Mouse (Mus musculus): Measurements from ENCODE around the gene Riok1. TPM values are rescaled to one million over a fixed set of nuclear protein-coding genes. Genes with fewer than 3 reads are reported as not detected.

Riok1 gene
- polyA plus RNA-seq (2012) = 25.1 and 31.4 TPM in 2 replicates

GRCm38 (mm10) chr13:38036343-38037043, at the start of gene Riok1:
Gene Riok1, plus strand, starts transcription at chr13:38036995.
- TF ChIP-seq GATA1 (IDR thresholded peaks at IDR 0.05; ENCODE audit: low read length) = no peak

- no peak for TF ChIP-seq GATA1 (IDR thresholded peaks at IDR 0.05; ENCODE audit: low read length)
Observed at GRCm38 (mm10) chr13:37989701-37990100, 47.1 kb upstream of the Riok1 start.

GRCm38 (mm10) chr13:37992638-37993371, 44.0 kb upstream of the Riok1 start:
- no peak for TF ChIP-seq GATA1 (IDR thresholded peaks at IDR 0.05; ENCODE audit: low read length)

GRCm38 (mm10) chr13:37993376-37993703, 43.5 kb upstream of the Riok1 start:
- TF ChIP-seq GATA1 (IDR thresholded peaks at IDR 0.05; ENCODE audit: low read length) = no peak

- no peak for TF ChIP-seq GATA1 (IDR thresholded peaks at IDR 0.05; ENCODE audit: low read length)
Observed at GRCm38 (mm10) chr13:37993704-37994404, 42.9 kb upstream of the Riok1 start, which contains the start of gene Ssr1. Gene Ssr1, minus strand, starts transcription at chr13:37994217.

GRCm38 (mm10) chr13:37994405-37994749, 42.4 kb upstream of the Riok1 start:
- TF ChIP-seq GATA1 (IDR thresholded peaks at IDR 0.05; ENCODE audit: low read length) = no peak

GRCm38 (mm10) chr13:37999713-38000112, 37.1 kb upstream of the Riok1 start:
- TF ChIP-seq GATA1 (IDR thresholded peaks at IDR 0.05; ENCODE audit: low read length) = no peak

- TF ChIP-seq GATA1 (IDR thresholded peaks at IDR 0.05; ENCODE audit: low read length) = no peak
Observed at GRCm38 (mm10) chr13:38002461-38002860, 34.3 kb upstream of the Riok1 start.

- no peak for TF ChIP-seq GATA1 (IDR thresholded peaks at IDR 0.05; ENCODE audit: low read length)
Observed at GRCm38 (mm10) chr13:38007972-38008371, 28.8 kb upstream of the Riok1 start.

- no peak for TF ChIP-seq GATA1 (IDR thresholded peaks at IDR 0.05; ENCODE audit: low read length)
Observed at GRCm38 (mm10) chr13:38009721-38010408, 26.9 kb upstream of the Riok1 start.

GRCm38 (mm10) chr13:38010444-38010910, 26.3 kb upstream of the Riok1 start:
- TF ChIP-seq GATA1 (IDR thresholded peaks at IDR 0.05; ENCODE audit: low read length) = no peak

GRCm38 (mm10) chr13:38012436-38012835, 24.4 kb upstream of the Riok1 start:
- no peak for TF ChIP-seq GATA1 (IDR thresholded peaks at IDR 0.05; ENCODE audit: low read length)

GRCm38 (mm10) chr13:38015591-38015990, 21.2 kb upstream of the Riok1 start:
- TF ChIP-seq GATA1 (IDR thresholded peaks at IDR 0.05; ENCODE audit: low read length) = no peak

- no peak for TF ChIP-seq GATA1 (IDR thresholded peaks at IDR 0.05; ENCODE audit: low read length)
Observed at GRCm38 (mm10) chr13:38018791-38019190, 18.0 kb upstream of the Riok1 start.

- TF ChIP-seq GATA1 (IDR thresholded peaks at IDR 0.05; ENCODE audit: low read length) = no peak
Observed at GRCm38 (mm10) chr13:38025874-38026273, 10.9 kb upstream of the Riok1 start.

All from G1E-ER4 (cell line).